22 mouse cellular contexts compared by ENCODE assay signal in genomic region chr13:103128729-103129128, GRCm38 (mm10).
DNase-seq lines count a peak whose midpoint lies in the region; ATAC-seq and TF ChIP-seq lines count a peak whose summit lies in the region.
"Had no signal": no experiment of that assay in that cellular context is flagged by ENCODE, and none has a peak within 500 bp of the region (broad histone marks: within the 10 kb centered on the region; RNA-seq: fewer than 3 reads in every experiment).

No protein-coding gene starts in this region.

- ATAC-seq in heart, embryonic 14.5 days (ENCODE audit: insufficient number of reproducible peaks, insufficient read depth, low FRiP score, low read depth), result peak; percentile 82
- ATAC-seq in kidney, embryonic 14.5 days (ENCODE audit: low FRiP score, low TSS enrichment), result 0 out of 2 replicates have a peak, but pooled peaks have one; percentile 39
- no peak for ATAC-seq in lung, postnatal 0 days
- ATAC-seq in granulocyte monocyte progenitor cell, adult 5-6 weeks (replicated peaks; ENCODE audit: poor library complexity, severe bottlenecking), result no peak
- ATAC-seq: forebrain, embryonic 15.5 days; inflammation-experienced regulatory T-cells, adult 6 months; midbrain, embryonic 15.5 days; Patski had no signal

- peaks cover 4 to 10% of the 10 kb centered on the region in 2 experiments for H3K4me1 ChIP-seq in heart, embryonic 14.5 days (ENCODE audit: control insufficient read depth in 2 of 2, insufficient read depth in 2 of 2, low read length in 2 of 2)
- no peaks in the 10 kb centered on the region for H3K4me1 ChIP-seq in ES-E14 (ENCODE audit: control insufficient read depth in 2 of 2, insufficient read depth in 2 of 2, low read length in 2 of 2, poor library complexity in 1 of 2)
- H3K4me1 ChIP-seq in kidney, embryonic 14.5 days (ENCODE audit: control insufficient read depth, insufficient read depth, low read length), result peaks cover 14% of the 10 kb centered on the region; the same call in 1 of the 2 replicates
- no peaks in the 10 kb centered on the region for H3K4me1 ChIP-seq in lung, postnatal 0 days (ENCODE audit: insufficient read depth, low read depth, low read length)
- H3K4me1 ChIP-seq: embryonic facial prominence, embryonic 13.5 days; liver, embryonic 13.5 days had no signal

- TF ChIP-seq CTCF in lung, postnatal 0 days (IDR thresholded peaks at IDR 0.05), result no peak

- no peaks in the 10 kb centered on the region for H3K36me3 ChIP-seq in heart, embryonic 14.5 days (ENCODE audit: control insufficient read depth, insufficient read depth, low read length)
- no peaks in the 10 kb centered on the region for H3K36me3 ChIP-seq in ES-E14 (ENCODE audit: control insufficient read depth, insufficient read depth, low read length, poor library complexity, severe bottlenecking)
- no peaks in the 10 kb centered on the region for H3K36me3 ChIP-seq in kidney, embryonic 14.5 days (ENCODE audit: control insufficient read depth, insufficient read depth, low read length)
- no peaks in the 10 kb centered on the region for H3K36me3 ChIP-seq in lung, postnatal 0 days (ENCODE audit: insufficient read depth, low read length)
- H3K36me3 ChIP-seq: embryonic facial prominence, embryonic 13.5 days; forebrain, embryonic 15.5 days; hindbrain, embryonic 13.5 days; limb, embryonic 12.5 days; liver, embryonic 13.5 days; midbrain, embryonic 15.5 days had no signal

- TF ChIP-seq EP300 in lung, postnatal 0 days (IDR thresholded peaks at IDR 0.05), result no peak

- no peak overlapping the region for H3K4me3 ChIP-seq in heart, embryonic 14.5 days (ENCODE audit: control insufficient read depth in 1 of 2, insufficient read depth in 1 of 2, low read depth in 1 of 2, low read length in 2 of 2)
- no peak overlapping the region for H3K4me3 ChIP-seq in ES-E14 (ENCODE audit: insufficient read depth in 1 of 2, low read depth in 1 of 2, low read length in 2 of 2, poor library complexity in 1 of 2, severe bottlenecking in 1 of 2)
- H3K4me3 ChIP-seq in kidney, embryonic 14.5 days (ENCODE audit: low read length), result no peak overlapping the region
- H3K4me3 ChIP-seq in lung, postnatal 0 days (ENCODE audit: low read depth, low read length), result no peak overlapping the region
- H3K4me3 ChIP-seq: embryonic facial prominence, embryonic 13.5 days; forebrain, embryonic 15.5 days; hindbrain, embryonic 13.5 days; limb, embryonic 12.5 days; liver, embryonic 13.5 days; midbrain, embryonic 15.5 days; myocyte had no signal

- intact Hi-C loops in heart, postnatal 25 days (cut with DNase I), result no loop called here

- H3K27me3 ChIP-seq in heart, embryonic 14.5 days (ENCODE audit: control insufficient read depth, insufficient read depth, low read length), result no peaks in the 10 kb centered on the region
- H3K27me3 ChIP-seq in kidney, embryonic 14.5 days (ENCODE audit: control insufficient read depth, insufficient read depth, low read length), result no peaks in the 10 kb centered on the region
- no peaks in the 10 kb centered on the region for H3K27me3 ChIP-seq in lung, postnatal 0 days (replicated peaks; ENCODE audit: insufficient read depth, low read length)
- H3K27me3 ChIP-seq: forebrain, embryonic 15.5 days; hindbrain, embryonic 13.5 days; limb, embryonic 12.5 days; liver, embryonic 13.5 days; midbrain, embryonic 15.5 days; Patski had no signal

- 44% methylated on average over 7 of the region's 7 CpGs for WGBS in heart, embryonic 14.5 days
- WGBS in kidney, embryonic 14.5 days, result 58% methylated on average over 7 of the region's 7 CpGs
- WGBS in lung, postnatal 0 days, result 54% methylated on average over 7 of the region's 7 CpGs

- in situ Hi-C loops in ES-E14 (cut with MboI; ENCODE audit: low sequenced_read_pairs in 2 of 2, unreplicated experiment in 2 of 2), result no loop called here

- peak overlapping the region; percentile 24; the same call in 1 of the 2 replicates for H3K4me2 ChIP-seq in heart, embryonic 14.5 days (ENCODE audit: low read length)
- no peak overlapping the region for H3K4me2 ChIP-seq in kidney, embryonic 14.5 days (replicated peaks; ENCODE audit: low read depth, low read length)
- no peak overlapping the region for H3K4me2 ChIP-seq in lung, postnatal 0 days (replicated peaks; ENCODE audit: low read depth, low read length)
- H3K4me2 ChIP-seq: embryonic facial prominence, embryonic 13.5 days; forebrain, embryonic 15.5 days; hindbrain, embryonic 13.5 days; limb, embryonic 12.5 days; liver, embryonic 13.5 days; lung, embryonic 14.5 days; midbrain, embryonic 15.5 days had no signal

- no peak overlapping the region for H3K9ac ChIP-seq in heart, embryonic 14.5 days (ENCODE audit: low read length)
- no peak overlapping the region for H3K9ac ChIP-seq in ES-E14 (ENCODE audit: insufficient read depth, low read depth, low read length, poor library complexity, severe bottlenecking)
- H3K9ac ChIP-seq in kidney, embryonic 14.5 days (ENCODE audit: low read depth, low read length), result no peak overlapping the region
- H3K9ac ChIP-seq in lung, postnatal 0 days (replicated peaks; ENCODE audit: low read depth), result no peak overlapping the region
- H3K9ac ChIP-seq: embryonic facial prominence, embryonic 13.5 days; forebrain, embryonic 15.5 days; limb, embryonic 12.5 days; liver, embryonic 13.5 days; lung, embryonic 14.5 days; midbrain, embryonic 15.5 days had no signal

- DNase-seq in heart, postnatal 25 days (ENCODE audit: low spot score), result no peak
- DNase-seq in ES-CJ7 (ENCODE audit: low read depth, low spot score) (peak; percentile 43), ES-E14 (ENCODE audit: low read depth, low spot score) (peak; percentile 20)
- no peak for DNase-seq in lung, postnatal 0 days (ENCODE audit: low spot score)
- DNase-seq: adrenal gland, postnatal 36 days; cerebellum, adult 11-12 months; cerebellum, postnatal 14 days; gastrocnemius, postnatal 36 days; liver, embryonic 13.5 days; lung, embryonic 14.5 days; thymus, postnatal 14 days had no signal

- peak overlapping the region; percentile 72 to 84 for H3K27ac ChIP-seq in heart, embryonic 14.5 days (replicated peaks in 1 of 2; ENCODE audit: control insufficient read depth in 1 of 2, insufficient read depth in 1 of 2, low read depth in 2 of 2, low read length in 2 of 2)
- H3K27ac ChIP-seq in ES-E14 (ENCODE audit: insufficient read depth, low read depth, low read length, poor library complexity, severe bottlenecking), result no peak overlapping the region
- no peak overlapping the region for H3K27ac ChIP-seq in kidney, embryonic 14.5 days (ENCODE audit: low read depth, low read length)
- no peak overlapping the region for H3K27ac ChIP-seq in lung, postnatal 0 days (ENCODE audit: low read length)
- H3K27ac ChIP-seq: embryonic facial prominence, embryonic 13.5 days; forebrain, embryonic 15.5 days; hindbrain, embryonic 13.5 days; limb, embryonic 12.5 days; liver, embryonic 13.5 days; midbrain, embryonic 15.5 days had no signal

- no peaks in the 10 kb centered on the region for H3K9me3 ChIP-seq in heart, embryonic 14.5 days (ENCODE audit: control insufficient read depth, low read length)
- no peaks in the 10 kb centered on the region for H3K9me3 ChIP-seq in ES-E14 (ENCODE audit: control insufficient read depth, insufficient read depth, low read depth, low read length)
- H3K9me3 ChIP-seq in kidney, embryonic 14.5 days (ENCODE audit: control insufficient read depth, low read length), result no peaks in the 10 kb centered on the region
- H3K9me3 ChIP-seq in lung, postnatal 0 days (ENCODE audit: low read length), result no peaks in the 10 kb centered on the region
- H3K9me3 ChIP-seq: embryonic facial prominence, embryonic 13.5 days; forebrain, embryonic 15.5 days; hindbrain, embryonic 13.5 days; limb, embryonic 12.5 days; liver, embryonic 13.5 days; midbrain, embryonic 15.5 days had no signal

TF ChIP-seq in ES-E14, 5 proteins besides CTCF, POLR2A, EP300 and RAD21:
- TF ChIP-seq MAFK (IDR thresholded peaks at IDR 0.05; ENCODE audit: insufficient read depth, low read depth, low read length), result no peak
- no peak for TF ChIP-seq HCFC1 (IDR thresholded peaks at IDR 0.05; ENCODE audit: borderline replicate concordance, insufficient read depth, low read length)
- TF ChIP-seq CHD2 (IDR thresholded peaks at IDR 0.05; ENCODE audit: low read depth, low read length), result no peak; the same call in 1 of the 2 replicates
- TF ChIP-seq ZNF384 (IDR thresholded peaks at IDR 0.05; ENCODE audit: low read depth, low read length), result no peak
- no peak for TF ChIP-seq ZC3H11A (IDR thresholded peaks at IDR 0.05; ENCODE audit: borderline replicate concordance, low read depth, low read length)

Comparison
In these comparisons a context has a peak if more than half of its experiments do, and no peak if none do; other contexts are left out.
1. ATAC-seq: peak in heart, embryonic 14.5 days (single experiment) and kidney, embryonic 14.5 days (single experiment); none in lung, postnatal 0 days (single experiment) and granulocyte monocyte progenitor cell, adult 5-6 weeks (single experiment).
2. H3K27ac ChIP-seq: peak in heart, embryonic 14.5 days (2 of 2); none in ES-E14 (single experiment), kidney, embryonic 14.5 days (single experiment) and lung, postnatal 0 days (single experiment).
3. DNase-seq: peak in ES-CJ7 (single experiment) and ES-E14 (single experiment); none in heart, postnatal 25 days (single experiment) and lung, postnatal 0 days (single experiment).